Mouse (Mus musculus): ENCODE measurements around the gene Sebox. TPM values are rescaled to one million over a fixed set of nuclear protein-coding genes. Genes with fewer than 3 reads are reported as not detected.

Gene Sebox
- polyA plus RNA-seq, 1 experiment from 2014 or later, result 0.21 TPM

GRCm38 (mm10) chr11:78465116-78465515, 38.1 kb upstream of the Sebox start:
- H3K4me1 ChIP-seq (replicated peaks; ENCODE audit: control insufficient read depth, insufficient read depth, low read length), result peaks cover 24% of the 10 kb centered on the region
- DNase-seq (ENCODE audit: low spot score) (no peak), ATAC-seq (replicated peaks; ENCODE audit: low FRiP score) (no peak)
- 53% methylated on average over 9 of the region's 9 CpGs for WGBS
- peak overlapping the region; percentile 100 for H3K4me2 ChIP-seq
- no peaks in the 10 kb centered on the region for H3K9me3 ChIP-seq (ENCODE audit: control insufficient read depth, low read length)
- no peak overlapping the region for H3K27ac ChIP-seq (ENCODE audit: low read depth, low read length)
- no peak overlapping the region; the same call in 1 of the 2 replicates for H3K9ac ChIP-seq (ENCODE audit: low read depth, low read length)
- no peaks in the 10 kb centered on the region for H3K36me3 ChIP-seq (ENCODE audit: control insufficient read depth, insufficient read depth, low read length)
- peak overlapping the region; percentile 76 for H3K4me3 ChIP-seq (ENCODE audit: low read depth, low read length)
- no peaks in the 10 kb centered on the region for H3K27me3 ChIP-seq (replicated peaks; ENCODE audit: control insufficient read depth, insufficient read depth, low read length)

GRCm38 (mm10) chr11:78465568-78466180, 37.6 kb upstream of the Sebox start, which contains the start of gene Slc46a1:
Gene Slc46a1, plus strand, starts transcription at chr11:78465697.
- ATAC-seq (replicated peaks; ENCODE audit: low FRiP score) (peak; percentile 84), DNase-seq (ENCODE audit: low spot score) (peak; percentile 82)
- Histone ChIP-seq H3K36me3 (ENCODE audit: control insufficient read depth, insufficient read depth, low read length) (no peaks in the 10 kb centered on the region), H3K27me3 (replicated peaks; ENCODE audit: control insufficient read depth, insufficient read depth, low read length) (no peaks in the 10 kb centered on the region), H3K27ac (ENCODE audit: low read depth, low read length) (peak within 1 kb of the TSS; percentile 69), H3K4me2 (peak within 1 kb of the TSS; percentile 100), H3K4me3 (ENCODE audit: low read depth, low read length) (peak within 1 kb of the TSS; percentile 76), H3K9ac (ENCODE audit: low read depth, low read length) (peak within 1 kb of the TSS; percentile 83), H3K9me3 (ENCODE audit: control insufficient read depth, low read length) (no peaks in the 10 kb centered on the region), H3K4me1 (replicated peaks; ENCODE audit: control insufficient read depth, insufficient read depth, low read length) (peaks cover 24% of the 10 kb centered on the region)
- under 1% methylated on average over 41 of the region's 41 CpGs for WGBS

- Histone ChIP-seq H3K4me3 (ENCODE audit: low read depth, low read length) (peak overlapping the region; percentile 76), H3K4me1 (replicated peaks; ENCODE audit: control insufficient read depth, insufficient read depth, low read length) (peaks cover 24% of the 10 kb centered on the region), H3K36me3 (ENCODE audit: control insufficient read depth, insufficient read depth, low read length) (no peaks in the 10 kb centered on the region), H3K27ac (ENCODE audit: low read depth, low read length) (peak overlapping the region; percentile 69; the same call in 1 of the 2 replicates), H3K27me3 (replicated peaks; ENCODE audit: control insufficient read depth, insufficient read depth, low read length) (no peaks in the 10 kb centered on the region), H3K9me3 (ENCODE audit: control insufficient read depth, low read length) (no peaks in the 10 kb centered on the region), H3K4me2 (peak overlapping the region; percentile 100), H3K9ac (ENCODE audit: low read depth, low read length) (peak overlapping the region; percentile 83)
- DNase-seq (ENCODE audit: low spot score) (no peak), ATAC-seq (replicated peaks; ENCODE audit: low FRiP score) (0 out of 2 replicates have a peak, but pooled peaks have one; percentile 10)
- 75% methylated on average over 23 of the region's 23 CpGs for WGBS
Observed at GRCm38 (mm10) chr11:78466242-78466912, 36.9 kb upstream of the Sebox start.

GRCm38 (mm10) chr11:78467515-78467914, 35.7 kb upstream of the Sebox start:
- WGBS, result 67% methylated on average over 7 of the region's 7 CpGs
- ATAC-seq (replicated peaks; ENCODE audit: low FRiP score) (no peak), DNase-seq (ENCODE audit: low spot score) (no peak)
- no peak overlapping the region for H3K4me3 ChIP-seq (ENCODE audit: low read depth, low read length)
- no peaks in the 10 kb centered on the region for H3K36me3 ChIP-seq (ENCODE audit: control insufficient read depth, insufficient read depth, low read length)
- no peak overlapping the region for H3K9ac ChIP-seq (ENCODE audit: low read depth, low read length)
- no peak overlapping the region for H3K4me2 ChIP-seq
- peaks cover 24% of the 10 kb centered on the region for H3K4me1 ChIP-seq (replicated peaks; ENCODE audit: control insufficient read depth, insufficient read depth, low read length)
- H3K27me3 ChIP-seq (replicated peaks; ENCODE audit: control insufficient read depth, insufficient read depth, low read length), result no peaks in the 10 kb centered on the region
- H3K9me3 ChIP-seq (ENCODE audit: control insufficient read depth, low read length), result no peaks in the 10 kb centered on the region
- no peak overlapping the region for H3K27ac ChIP-seq (ENCODE audit: low read depth, low read length)

DNA sequence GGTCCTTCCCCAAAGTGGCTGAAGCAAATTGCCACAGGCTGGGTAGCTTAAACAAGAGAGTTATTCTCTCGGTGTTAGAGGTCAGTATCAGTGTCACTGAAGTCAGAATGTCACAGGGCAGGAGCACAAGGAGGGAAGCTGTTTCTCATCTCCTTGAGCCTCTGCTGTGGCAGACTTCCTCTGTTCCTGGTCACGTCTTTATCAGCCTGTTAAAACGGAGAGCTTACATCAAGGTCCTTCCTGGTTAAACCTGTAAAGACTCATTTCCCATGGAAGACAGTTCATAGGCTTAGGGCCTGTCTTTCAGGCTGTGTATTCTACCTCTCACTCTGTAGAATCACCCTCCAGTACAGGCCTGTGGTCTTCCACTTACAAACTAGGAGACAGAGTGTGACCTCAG, 35.3 kb upstream of the Sebox start:
- Histone ChIP-seq H3K27ac (ENCODE audit: low read depth, low read length) (no peak overlapping the region), H3K36me3 (ENCODE audit: control insufficient read depth, insufficient read depth, low read length) (no peaks in the 10 kb centered on the region), H3K4me1 (replicated peaks; ENCODE audit: control insufficient read depth, insufficient read depth, low read length) (peaks cover 24% of the 10 kb centered on the region), H3K9ac (ENCODE audit: low read depth, low read length) (no peak overlapping the region), H3K9me3 (ENCODE audit: control insufficient read depth, low read length) (no peaks in the 10 kb centered on the region), H3K4me3 (ENCODE audit: low read depth, low read length) (no peak overlapping the region), H3K4me2 (no peak overlapping the region), H3K27me3 (replicated peaks; ENCODE audit: control insufficient read depth, insufficient read depth, low read length) (no peaks in the 10 kb centered on the region)
- no peak for DNase-seq (ENCODE audit: low spot score)
- ATAC-seq (replicated peaks; ENCODE audit: low FRiP score), result no peak
- 30% methylated on average over 3 of the region's 3 CpGs for WGBS

- WGBS, result 83% methylated on average over 10 of the region's 10 CpGs
- no peaks in the 10 kb centered on the region for H3K27me3 ChIP-seq (replicated peaks; ENCODE audit: control insufficient read depth, insufficient read depth, low read length)
Observed at GRCm38 (mm10) chr11:78471326-78472103, 31.7 kb upstream of the Sebox start.

GRCm38 (mm10) chr11:78475289-78475688, 28.0 kb upstream of the Sebox start:
- WGBS, result 57% methylated on average over 3 of the region's 3 CpGs
- Histone ChIP-seq H3K4me2 (no peak overlapping the region), H3K27me3 (replicated peaks; ENCODE audit: control insufficient read depth, insufficient read depth, low read length) (no peaks in the 10 kb centered on the region), H3K4me1 (replicated peaks; ENCODE audit: control insufficient read depth, insufficient read depth, low read length) (no peaks in the 10 kb centered on the region), H3K36me3 (ENCODE audit: control insufficient read depth, insufficient read depth, low read length) (no peaks in the 10 kb centered on the region), H3K9me3 (ENCODE audit: control insufficient read depth, low read length) (no peaks in the 10 kb centered on the region), H3K9ac (ENCODE audit: low read depth, low read length) (no peak overlapping the region), H3K4me3 (ENCODE audit: low read depth, low read length) (no peak overlapping the region), H3K27ac (ENCODE audit: low read depth, low read length) (no peak overlapping the region)
- DNase-seq (ENCODE audit: low spot score) (no peak), ATAC-seq (replicated peaks; ENCODE audit: low FRiP score) (no peak)

More at GRCm38 (mm10) chr11:78471326-78472103, 31.7 kb upstream of the Sebox start:
- peaks cover under 1% of the 10 kb centered on the region; the same call in 1 of the 2 replicates for H3K4me1 ChIP-seq (replicated peaks; ENCODE audit: control insufficient read depth, insufficient read depth, low read length)
- no peaks in the 10 kb centered on the region for H3K36me3 ChIP-seq (ENCODE audit: control insufficient read depth, insufficient read depth, low read length)
- ATAC-seq (replicated peaks; ENCODE audit: low FRiP score) (no peak), DNase-seq (ENCODE audit: low spot score) (no peak)
- H3K4me3 ChIP-seq (ENCODE audit: low read depth, low read length), result no peak overlapping the region
- H3K27ac ChIP-seq (ENCODE audit: low read depth, low read length), result no peak overlapping the region
- H3K9ac ChIP-seq (ENCODE audit: low read depth, low read length), result no peak overlapping the region
- H3K9me3 ChIP-seq (ENCODE audit: control insufficient read depth, low read length), result no peaks in the 10 kb centered on the region
- H3K4me2 ChIP-seq, result no peak overlapping the region

DNA sequence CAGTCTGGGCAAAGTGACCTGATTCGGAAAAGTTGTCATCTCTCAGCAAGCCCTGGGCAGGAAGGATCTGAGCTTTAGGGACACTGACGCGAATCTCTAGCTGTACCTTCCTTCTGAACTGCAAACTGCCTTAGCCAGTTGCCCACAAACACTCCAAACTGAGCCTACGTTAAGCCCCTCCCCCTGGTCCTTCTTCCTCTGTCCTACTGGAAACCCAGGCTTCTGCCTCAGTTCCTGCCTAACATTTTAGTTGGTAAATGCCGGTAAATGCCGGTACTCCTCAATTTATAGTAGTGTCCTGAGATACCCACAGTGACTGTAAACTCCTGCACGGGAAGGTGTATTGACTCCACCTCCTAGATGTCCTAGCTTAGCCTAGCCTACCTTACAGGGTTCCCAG, 19.6 kb upstream of the Sebox start:
- Histone ChIP-seq H3K27me3 (replicated peaks; ENCODE audit: control insufficient read depth, insufficient read depth, low read length) (peaks cover 40% of the 10 kb centered on the region), H3K4me3 (ENCODE audit: low read depth, low read length) (no peak overlapping the region), H3K36me3 (ENCODE audit: control insufficient read depth, insufficient read depth, low read length) (no peaks in the 10 kb centered on the region), H3K4me1 (replicated peaks; ENCODE audit: control insufficient read depth, insufficient read depth, low read length) (no peaks in the 10 kb centered on the region), H3K9ac (ENCODE audit: low read depth, low read length) (no peak overlapping the region), H3K27ac (ENCODE audit: low read depth, low read length) (no peak overlapping the region), H3K9me3 (ENCODE audit: control insufficient read depth, low read length) (no peaks in the 10 kb centered on the region), H3K4me2 (no peak overlapping the region)
- 41% methylated on average over 7 of the region's 7 CpGs for WGBS
- DNase-seq (ENCODE audit: low spot score) (no peak), ATAC-seq (replicated peaks; ENCODE audit: low FRiP score) (no peak)

All from liver, embryonic 11.5 days (tissue).